In the genomic region with DNA sequence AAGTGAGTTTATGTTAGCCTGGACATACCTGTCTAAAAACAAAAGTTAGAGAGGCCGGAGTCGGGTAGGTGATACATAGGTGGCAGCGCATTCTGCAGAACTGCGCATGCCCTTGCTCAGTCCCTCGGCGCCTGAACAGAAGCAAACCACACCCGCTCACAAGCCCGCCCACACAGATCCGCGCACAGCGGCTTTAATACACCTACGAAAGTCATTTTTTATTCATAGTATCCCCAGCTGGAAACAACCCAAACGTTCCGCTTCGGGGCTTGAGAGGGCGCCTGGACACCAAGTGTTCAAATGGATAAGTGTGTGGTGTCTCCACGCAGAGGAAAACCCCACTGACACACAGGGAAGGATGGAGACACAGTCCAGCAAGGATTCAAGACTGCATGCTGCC, we compare ENCODE assay signal across 14 mouse cellular contexts. TPM values are rescaled to one million over a fixed set of nuclear protein-coding genes. Genes with fewer than 3 reads are reported as not detected.
DNase-seq lines count a peak whose midpoint lies in the region; ATAC-seq and TF ChIP-seq lines count a peak whose summit lies in the region.
"Had no signal": no experiment of that assay in that cellular context is flagged by ENCODE, and none has a peak within 500 bp of the region (broad histone marks: within the 10 kb centered on the region; RNA-seq: fewer than 3 reads in every experiment).

No protein-coding gene starts in this region.

- peak overlapping the region; percentile 45 for H3K4me2 ChIP-seq in heart, embryonic 13.5 days
- H3K4me2 ChIP-seq in intestine, postnatal 0 days (replicated peaks; ENCODE audit: low read depth): peak overlapping the region; percentile 39; the same call in 1 of the 2 replicates
- H3K4me2 ChIP-seq: forebrain, embryonic 15.5 days; midbrain, embryonic 15.5 days had no signal

- intact Hi-C loops in left cerebral cortex, postnatal 36 days (cut with DNase I): no loop called here

- H3K27me3 ChIP-seq in heart, embryonic 13.5 days (replicated peaks): peaks cover 57% of the 10 kb centered on the region
- peaks cover 3% of the 10 kb centered on the region; the same call in 1 of the 2 replicates for H3K27me3 ChIP-seq in ES-Bruce4 (ENCODE audit: control insufficient read depth, insufficient read depth, low read length, poor library complexity, severe bottlenecking)
- peaks cover 24% of the 10 kb centered on the region for H3K27me3 ChIP-seq in intestine, postnatal 0 days (replicated peaks; ENCODE audit: control insufficient read depth, insufficient read depth, low read length)

- H3K36me3 ChIP-seq in heart, embryonic 13.5 days: no peaks in the 10 kb centered on the region
- H3K36me3 ChIP-seq in ES-Bruce4 (ENCODE audit: control insufficient read depth, insufficient read depth, low read length, poor library complexity, severe bottlenecking): no peaks in the 10 kb centered on the region
- H3K36me3 ChIP-seq in intestine, postnatal 0 days (ENCODE audit: control insufficient read depth, insufficient read depth): no peaks in the 10 kb centered on the region
- H3K36me3 ChIP-seq: forebrain, embryonic 15.5 days; midbrain, embryonic 15.5 days had no signal

- no peak overlapping the region for H3K9ac ChIP-seq in heart, embryonic 13.5 days
- no peak overlapping the region for H3K9ac ChIP-seq in ES-Bruce4 (ENCODE audit: low read depth, poor library complexity, severe bottlenecking)
- H3K9ac ChIP-seq in intestine, postnatal 0 days (ENCODE audit: low read depth, low read length): no peak overlapping the region
- H3K9ac ChIP-seq: forebrain, embryonic 15.5 days; midbrain, embryonic 15.5 days had no signal

- no peak for DNase-seq in heart, adult 11 months
- DNase-seq in left cerebral cortex, adult 8-10 months (ENCODE audit: low spot score in 2 of 2): peak; percentile 30 to 55
- DNase-seq in left cerebral cortex, postnatal 36 days (ENCODE audit: low spot score in 2 of 2): no peak
- DNase-seq in thymus, postnatal 36 days: no peak
- DNase-seq in gastrocnemius, postnatal 25 days: no peak

- H3K9me3 ChIP-seq in heart, embryonic 13.5 days: no peaks in the 10 kb centered on the region
- no peaks in the 10 kb centered on the region for H3K9me3 ChIP-seq in ES-Bruce4 (replicated peaks; ENCODE audit: control insufficient read depth, insufficient read depth, low read length, poor library complexity, severe bottlenecking)
- H3K9me3 ChIP-seq in intestine, postnatal 0 days (ENCODE audit: control insufficient read depth): no peaks in the 10 kb centered on the region
- H3K9me3 ChIP-seq: forebrain, embryonic 15.5 days; midbrain, embryonic 15.5 days had no signal

- no peak for ATAC-seq in heart, embryonic 13.5 days (ENCODE audit: extremely low read depth, insufficient number of reproducible peaks, low FRiP score, low TSS enrichment)
- no peak for ATAC-seq in intestine, postnatal 0 days
- ATAC-seq: forebrain, embryonic 15.5 days; lung, postnatal 0 days; midbrain, embryonic 15.5 days had no signal

- no peak for TF ChIP-seq CTCF in ES-Bruce4 (IDR thresholded peaks at IDR 0.05; ENCODE audit: low read depth, low read length)
- no peak for TF ChIP-seq CTCF in intestine, postnatal 0 days (IDR thresholded peaks at IDR 0.05; ENCODE audit: low read depth)

- peaks cover 31% of the 10 kb centered on the region for H3K4me1 ChIP-seq in heart, embryonic 13.5 days
- peaks cover 2% of the 10 kb centered on the region for H3K4me1 ChIP-seq in ES-Bruce4 (ENCODE audit: control insufficient read depth, insufficient read depth, low read length)
- H3K4me1 ChIP-seq in intestine, postnatal 0 days (replicated peaks; ENCODE audit: control insufficient read depth, insufficient read depth, low read length): 0 out of 2 replicates have a peak, but pooled peaks cover 4% of the 10 kb centered on the region

- H3K4me3 ChIP-seq in heart, embryonic 13.5 days: no peak overlapping the region
- peak overlapping the region; percentile 12 for H3K4me3 ChIP-seq in ES-Bruce4 (ENCODE audit: low read depth, low read length)
- no peak overlapping the region for H3K4me3 ChIP-seq in intestine, postnatal 0 days (ENCODE audit: low read depth, low read length)
- H3K4me3 ChIP-seq: forebrain, embryonic 15.5 days; midbrain, embryonic 15.5 days had no signal

- no peak for TF ChIP-seq EP300 in ES-Bruce4 (IDR thresholded peaks at IDR 0.05; ENCODE audit: insufficient read depth, low read depth, low read length)

- 51% methylated on average over 17 of the region's 17 CpGs for WGBS in heart, embryonic 13.5 days
- 57% methylated on average over 17 of the region's 17 CpGs for WGBS in intestine, postnatal 0 days

- H3K27ac ChIP-seq in heart, embryonic 13.5 days (replicated peaks): no peak overlapping the region
- no peak overlapping the region for H3K27ac ChIP-seq in ES-Bruce4 (ENCODE audit: insufficient read depth, low read length)
- H3K27ac ChIP-seq in intestine, postnatal 0 days (ENCODE audit: low read depth, low read length): no peak overlapping the region

- no peak for TF ChIP-seq POLR2A in ES-Bruce4 (IDR thresholded peaks at IDR 0.05; ENCODE audit: insufficient read depth, low read length)

RNA-seq across cellular contexts. Expression of gene Pigz, which starts 2.3 kb away (rescaled TPM):
- polyA plus RNA-seq in heart, embryonic 13.5 days (2015; fragmentation: Nextera tagmentation; extraction: Ambion mirVana): 0.60 and 0.73 TPM in 2 replicates
- 10 to 100 TPM; 26.2 to 30.5 (median 28.8) TPM for total RNA-seq in left cerebral cortex, adult 8-10 months (2022)
- total RNA-seq in left cerebral cortex, postnatal 36 days (2021): 10 to 100 TPM; 18.6 to 35.3 TPM
- not detected in 2 replicates for polyA plus RNA-seq in ES-Bruce4 (2011; ENCODE audit: insufficient read depth, insufficient read length, low read depth, missing spikeins)
- polyA plus RNA-seq in intestine, postnatal 0 days (2015; fragmentation: Nextera tagmentation; extraction: Ambion mirVana): 0.39 and 0.54 TPM in 2 replicates
- total RNA-seq in gastrocnemius, postnatal 25 days (2021): 1 to 10 TPM in 1 of 2 experiments, under 1 TPM in 1; 0.87 to 2.3 TPM

RNA-seq across cellular contexts. Expression of gene 0610012G03Rik, which starts 17.0 kb away (rescaled TPM):
- polyA plus RNA-seq in heart, embryonic 13.5 days (2015; fragmentation: Nextera tagmentation; extraction: Ambion mirVana): 101 and 107 TPM in 2 replicates
- total RNA-seq in left cerebral cortex, adult 8-10 months (2022): 10 to 100 TPM; 34.8 to 38.9 (median 36.8) TPM
- total RNA-seq in left cerebral cortex, postnatal 36 days (2021): 10 to 100 TPM; 39.7 to 51.9 TPM
- polyA plus RNA-seq in ES-Bruce4 (2011; ENCODE audit: insufficient read depth, insufficient read length, low read depth, missing spikeins): 15.6 and 17.7 TPM in 2 replicates
- 203 and 214 TPM in 2 replicates for polyA plus RNA-seq in intestine, postnatal 0 days (2015; fragmentation: Nextera tagmentation; extraction: Ambion mirVana)
- total RNA-seq in gastrocnemius, postnatal 25 days (2021): 10 to 100 TPM; 51.0 to 53.6 TPM

RNA-seq across cellular contexts. Expression of gene Ncbp2, which starts 17.0 kb away (rescaled TPM):
- polyA plus RNA-seq in heart, embryonic 13.5 days (2015; fragmentation: Nextera tagmentation; extraction: Ambion mirVana): 66.7 and 74.1 TPM in 2 replicates
- 10 to 100 TPM; 44.4 to 48.0 (median 46.2) TPM for total RNA-seq in left cerebral cortex, adult 8-10 months (2022)
- total RNA-seq in left cerebral cortex, postnatal 36 days (2021): 10 to 100 TPM; 47.7 to 49.7 TPM
- polyA plus RNA-seq in ES-Bruce4 (2011; ENCODE audit: insufficient read depth, insufficient read length, low read depth, missing spikeins): 84.8 and 90.2 TPM in 2 replicates
- 24.7 and 28.4 TPM in 2 replicates for polyA plus RNA-seq in intestine, postnatal 0 days (2015; fragmentation: Nextera tagmentation; extraction: Ambion mirVana)
- 10 to 100 TPM; 14.5 to 15.3 TPM for total RNA-seq in gastrocnemius, postnatal 25 days (2021)

RNA-seq across cellular contexts. Expression of gene Meltf, which starts 52.7 kb away (rescaled TPM):
- 0.04 and 0.05 TPM in 2 replicates for polyA plus RNA-seq in heart, embryonic 13.5 days (2015; fragmentation: Nextera tagmentation; extraction: Ambion mirVana)
- under 1 TPM; 0.59 to 0.72 (median 0.64) TPM for total RNA-seq in left cerebral cortex, adult 8-10 months (2022)
- total RNA-seq in left cerebral cortex, postnatal 36 days (2021): under 1 TPM; 0.54 to 0.81 TPM
- polyA plus RNA-seq in ES-Bruce4 (2011; ENCODE audit: insufficient read depth, insufficient read length, low read depth, missing spikeins): not detected in 2 replicates
- 568 and 663 TPM in 2 replicates for polyA plus RNA-seq in intestine, postnatal 0 days (2015; fragmentation: Nextera tagmentation; extraction: Ambion mirVana)
- not detected for total RNA-seq in gastrocnemius, postnatal 25 days (2021)
- total RNA-seq: heart, adult 8-10 months had no signal
- polyA plus RNA-seq: embryonic facial prominence, embryonic 11.5 days; kidney, embryonic 14.5 days; lung, postnatal 0 days had no signal

Comparison
In these comparisons a context has a peak if more than half of its experiments do, and no peak if none do; other contexts are left out.
1. DNase-seq: peak in left cerebral cortex, adult 8-10 months (2 of 2); none in heart, adult 11 months (single experiment), left cerebral cortex, postnatal 36 days (0 of 2), thymus, postnatal 36 days (0 of 2) and gastrocnemius, postnatal 25 days (single experiment).
2. RNA of gene Pigz, which starts 2.3 kb away (total RNA-seq): 18.6 to 35.3 TPM in left cerebral cortex, postnatal 36 days and 26.2 to 30.5 TPM in left cerebral cortex, adult 8-10 months; 0.87 to 2.3 TPM in gastrocnemius, postnatal 25 days; every median in the first group is over 4 times any median in the second.